Mouse (Mus musculus) adrenal gland, adult 2 months (tissue): ENCODE data around the gene Tfdp1. TPM values are rescaled to one million over a fixed set of nuclear protein-coding genes. Genes with fewer than 3 reads are reported as not detected.

Experiments
- DNase-seq: peaks from one replicate; pipeline ENCODE4 v3.0.0; 2021
- polyA plus RNA-seq: library from polyadenylated mRNA; depleted of rRNA; stranded (reverse); fragments of >200 nt; gene quantifications from 2 replicates; pipeline ENCODE4 v1.2.3, GENCODE M21; 2012
- total RNA-seq, 2 experiments: library from RNA; stranded (reverse); gene quantifications; 2 replicates each; pipeline ENCODE4 v1.2.3; 2021

The Tfdp1 gene
- total and polyA plus RNA-seq, 3 experiments, result 15.3 to 67.1 (median 62.7) TPM

- DNase-seq, result peak; percentile 38
These were observed 14.1 kb downstream of the Tfdp1 start for GRCm38 (mm10) chr8:13352601-13353000.

DNA sequence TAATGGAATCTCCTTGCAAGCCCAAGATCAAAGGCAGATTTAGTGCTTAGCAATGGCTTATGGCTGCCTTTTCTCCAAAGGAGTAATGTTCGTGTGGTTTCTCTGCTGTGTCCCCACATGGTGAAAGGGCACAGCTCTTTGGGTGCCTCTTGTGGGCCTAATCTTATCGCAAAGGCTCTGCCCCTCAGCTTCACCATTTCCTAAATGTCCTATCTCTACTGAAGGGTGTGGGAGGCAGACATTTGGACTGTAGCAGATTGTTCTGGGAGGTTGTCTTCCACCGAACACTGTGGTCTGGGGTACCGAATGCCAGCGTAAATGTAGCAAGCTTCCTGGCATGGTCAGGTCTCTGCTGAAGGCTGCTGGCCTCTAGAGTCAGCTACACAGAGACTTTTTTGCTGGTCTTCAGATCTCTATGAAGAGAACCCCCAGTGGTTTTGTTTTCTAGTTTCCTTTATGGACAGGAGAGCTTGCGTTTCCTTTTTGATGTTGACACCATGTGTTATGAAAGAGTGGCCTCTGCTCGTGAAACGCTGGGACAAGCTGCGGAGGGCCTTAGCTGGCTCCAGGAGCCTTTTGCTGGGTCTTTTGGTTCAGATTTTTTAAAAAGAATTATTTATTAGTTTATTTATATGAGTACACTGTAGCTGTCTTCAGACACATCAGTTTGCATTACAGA is 14.7 kb downstream of the Tfdp1 start:
- no peak for DNase-seq

DNA sequence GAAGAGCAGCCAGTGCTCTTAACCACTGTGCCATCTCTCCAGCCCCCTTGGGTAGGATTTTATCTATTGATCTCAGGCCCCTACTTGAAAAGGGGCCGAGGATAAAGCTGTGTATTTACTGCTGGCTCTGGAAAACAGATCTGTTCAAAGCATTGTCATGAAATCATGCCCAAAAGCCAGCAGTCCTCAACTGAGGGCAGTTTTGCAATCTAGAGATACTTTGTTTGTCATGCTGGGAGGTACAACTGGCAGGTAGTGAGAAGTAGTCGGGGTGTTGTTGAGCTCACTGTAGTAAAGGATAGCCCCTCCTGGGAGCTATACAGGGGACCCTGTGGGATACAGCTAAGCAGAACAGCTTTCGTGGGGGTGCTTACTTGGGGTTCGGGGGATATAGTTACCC is 15.3 kb downstream of the Tfdp1 start:
- DNase-seq, result no peak

DNA sequence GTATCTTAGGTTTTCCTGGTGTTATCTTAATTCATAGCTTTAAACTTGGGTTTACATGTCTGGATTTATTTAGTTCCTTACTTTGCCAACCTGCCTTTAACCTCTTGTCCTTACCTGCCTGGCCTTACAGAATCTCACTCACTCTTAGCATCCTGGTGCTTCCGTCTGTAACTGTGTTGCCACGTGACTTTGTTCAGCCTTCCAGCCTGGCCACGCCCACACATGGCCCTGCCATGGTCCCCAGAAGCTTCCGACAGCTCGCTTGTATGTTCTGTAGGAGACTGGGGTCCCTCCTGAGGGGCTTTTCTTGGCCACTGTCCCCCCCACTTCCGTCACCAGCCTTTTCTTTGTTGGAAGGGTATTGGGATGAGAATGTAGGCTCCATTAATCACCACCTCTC is 17.7 kb downstream of the Tfdp1 start:
- DNase-seq, result no peak

DNA sequence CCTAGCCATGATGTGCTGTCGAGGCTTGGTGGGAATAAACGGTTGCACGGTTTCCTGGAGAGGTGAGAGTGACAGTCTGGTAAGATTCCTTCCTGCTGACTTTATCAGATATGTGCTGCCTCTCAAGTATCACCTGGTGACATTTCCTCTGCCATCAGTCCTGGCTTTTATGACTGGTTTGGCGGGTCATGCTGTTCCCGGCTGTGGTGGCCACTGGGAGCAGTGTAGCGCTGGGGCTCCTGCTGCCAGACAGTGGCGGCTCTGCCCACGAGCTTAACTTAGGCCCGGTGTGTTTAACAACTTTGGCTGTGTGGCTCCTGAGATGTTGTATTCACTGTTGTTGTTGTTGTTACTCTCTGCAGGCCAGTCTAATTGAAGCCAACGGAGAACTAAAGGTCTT is 18.1 kb downstream of the Tfdp1 start:
- DNase-seq, result no peak

DNA sequence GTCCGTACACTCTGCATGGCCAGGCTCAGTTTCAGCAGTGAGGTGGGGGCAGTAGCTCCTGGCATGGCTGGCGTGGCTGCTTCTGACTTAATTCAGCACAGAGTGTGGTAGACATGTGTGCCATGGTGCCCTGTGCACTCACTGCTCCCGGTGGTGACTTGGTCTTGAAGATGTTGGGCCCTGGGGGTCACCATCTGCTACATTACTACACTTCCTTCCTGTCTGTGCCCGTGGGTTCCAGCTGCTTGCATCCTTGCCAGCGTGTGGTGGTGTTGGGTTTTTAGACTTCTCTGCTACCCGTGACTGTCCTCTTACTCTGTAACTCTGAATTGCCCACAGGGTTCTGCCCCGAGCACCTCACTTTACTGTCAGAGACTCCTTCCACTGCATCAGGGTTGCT is 21.7 kb downstream of the Tfdp1 start:
- DNase-seq, result no peak

DNA sequence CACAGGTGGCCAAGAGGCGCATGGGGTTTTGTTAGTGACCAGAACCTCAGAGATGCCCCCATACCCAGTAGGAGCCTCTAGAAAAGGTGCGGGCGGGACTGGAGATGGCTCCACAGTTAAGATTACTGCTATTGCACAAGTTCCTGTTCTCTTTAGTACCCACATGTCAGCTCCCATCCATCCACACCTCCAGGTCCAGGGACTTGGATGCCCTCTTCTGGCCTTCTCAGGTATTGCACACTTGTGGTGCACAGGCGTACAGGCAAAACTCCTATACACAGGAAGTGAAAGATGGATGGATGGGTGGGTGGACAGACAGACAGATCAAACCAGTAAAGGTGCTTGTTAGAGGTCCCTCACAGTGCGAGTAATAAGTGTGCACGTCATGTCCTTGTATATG is 23.3 kb downstream of the Tfdp1 start:
- DNase-seq, result no peak

DNA sequence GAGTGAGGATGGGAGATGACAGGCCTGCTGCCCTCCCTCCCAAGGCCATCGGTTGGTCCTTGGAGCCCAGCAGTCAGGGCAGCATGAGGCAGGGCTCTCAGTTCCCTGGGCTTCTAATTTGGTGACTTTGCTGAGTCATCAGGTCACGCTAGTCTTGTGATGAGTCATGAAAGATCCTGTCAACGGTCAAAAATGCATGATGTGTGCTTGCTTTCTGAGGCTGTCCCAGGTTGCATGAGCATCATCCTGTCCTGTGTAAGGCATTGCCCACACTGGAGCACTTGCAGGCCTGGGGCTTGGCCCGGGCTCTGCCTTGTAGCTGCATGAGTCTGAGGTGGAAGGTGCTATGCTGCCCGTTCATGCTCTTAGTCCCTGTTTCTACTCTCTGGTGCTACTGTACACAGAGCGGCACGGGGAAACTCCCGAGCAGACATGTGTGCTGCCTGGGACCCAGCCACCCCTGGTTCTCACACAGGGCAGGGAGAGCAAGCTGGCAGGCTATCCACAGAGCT is 34.7 kb downstream of the Tfdp1 start:
- DNase-seq, result peak; percentile 87

- no peak for DNase-seq
These were observed 43.1 kb downstream of the Tfdp1 start for GRCm38 (mm10) chr8:13381630-13382029.

GRCm38 (mm10) chr8:13382536-13382935 is 44.0 kb downstream of the Tfdp1 start:
- no peak for DNase-seq

GRCm38 (mm10) chr8:13382999-13383398 is 44.4 kb downstream of the Tfdp1 start:
- no peak for DNase-seq

DNA sequence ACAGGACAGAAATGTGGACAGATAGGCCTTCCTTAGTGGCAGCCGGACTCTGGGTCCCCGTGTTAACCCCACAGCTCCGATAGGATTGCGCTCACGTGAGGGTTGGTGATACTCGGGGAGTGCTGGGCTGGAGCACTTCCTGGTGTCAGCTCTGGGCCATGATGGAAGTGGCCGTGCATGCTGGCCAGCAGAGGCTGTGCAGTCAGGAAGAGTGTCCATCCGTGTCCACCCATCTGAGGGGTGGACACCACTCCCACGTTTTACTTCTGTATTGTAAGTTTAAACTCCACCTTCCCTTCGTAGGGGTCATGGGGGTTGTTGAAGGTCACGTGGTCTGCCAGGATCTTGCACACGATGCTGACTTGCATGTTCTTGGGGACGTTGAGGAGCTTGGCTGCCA is 47.8 kb downstream of the Tfdp1 start:
- no peak for DNase-seq

- no peak for DNase-seq
These were observed 49.2 kb downstream of the Tfdp1 start for GRCm38 (mm10) chr8:13387728-13388127.

GRCm38 (mm10) chr8:13388744-13389143 is 50.2 kb downstream of the Tfdp1 start:
- DNase-seq, result no peak

DNA sequence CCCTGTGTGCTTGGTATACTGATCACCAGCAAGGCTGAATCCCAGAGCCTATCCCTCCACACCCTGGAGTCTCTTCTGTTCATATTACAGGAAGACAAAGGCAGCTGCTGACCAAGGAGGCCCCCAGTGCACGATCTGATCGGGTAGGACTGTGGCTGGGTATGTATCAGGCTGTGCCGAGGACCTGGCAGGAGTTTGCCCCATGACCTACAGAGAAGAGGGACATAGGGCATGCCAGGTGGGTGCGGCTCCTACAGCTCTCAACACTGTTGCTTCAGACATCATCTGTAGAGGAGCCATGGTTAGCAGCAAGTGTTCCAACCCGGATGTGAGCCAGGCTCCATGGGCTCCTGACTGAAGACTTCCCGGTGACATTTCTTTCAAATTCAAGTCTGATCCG is 55.3 kb downstream of the Tfdp1 start:
- no peak for DNase-seq

- DNase-seq, result no peak
These were observed 58.2 kb downstream of the Tfdp1 start, which contains the start of gene Atp4b for GRCm38 (mm10) chr8:13396725-13397124. Gene Atp4b (minus strand): TSS chr8:13396825.

- DNase-seq, result no peak
These were observed 65.0 kb downstream of the Tfdp1 start for GRCm38 (mm10) chr8:13403517-13403916.

- DNase-seq, result no peak
These were observed 66.1 kb downstream of the Tfdp1 start, which contains the start of gene Grk1 for GRCm38 (mm10) chr8:13404666-13405131. Gene Grk1 (plus strand): TSS chr8:13405081.

GRCm38 (mm10) chr8:13406011-13406410 is 67.5 kb downstream of the Tfdp1 start:
- no peak for DNase-seq

- DNase-seq, result peak; percentile 49
These were observed 73.0 kb downstream of the Tfdp1 start for GRCm38 (mm10) chr8:13411597-13411996.

DNA sequence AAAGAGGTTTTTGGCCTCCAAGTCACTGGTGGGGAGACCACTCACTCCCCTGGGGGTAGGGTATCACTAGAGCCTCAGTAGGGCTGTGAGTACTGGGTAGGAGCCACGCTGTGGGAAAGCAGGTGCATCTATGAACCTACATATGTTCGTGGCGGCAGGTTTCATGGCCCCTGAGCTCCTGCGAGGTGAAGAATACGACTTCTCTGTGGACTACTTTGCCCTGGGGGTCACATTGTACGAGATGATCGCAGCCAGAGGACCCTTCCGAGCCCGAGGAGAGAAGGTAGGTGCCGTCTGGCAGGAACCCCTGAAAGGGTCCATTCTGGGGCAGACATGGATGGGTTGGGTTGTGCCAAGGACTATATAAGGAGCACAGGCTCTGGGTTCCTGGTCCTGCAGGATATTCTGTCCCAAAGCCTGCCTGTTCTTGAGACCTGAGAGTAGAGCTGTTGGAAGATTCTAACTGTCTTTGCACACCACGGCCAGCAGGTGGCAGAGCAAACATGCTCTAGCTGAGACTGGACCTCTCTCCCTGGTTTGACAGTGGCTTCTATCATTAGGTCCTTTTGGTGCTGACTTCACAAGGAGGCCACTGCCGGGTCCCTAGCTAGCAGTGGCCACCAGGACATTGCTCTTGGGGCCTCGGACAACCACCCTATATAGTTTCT is 74.5 kb downstream of the Tfdp1 start:
- DNase-seq, result peak; percentile 54

DNA sequence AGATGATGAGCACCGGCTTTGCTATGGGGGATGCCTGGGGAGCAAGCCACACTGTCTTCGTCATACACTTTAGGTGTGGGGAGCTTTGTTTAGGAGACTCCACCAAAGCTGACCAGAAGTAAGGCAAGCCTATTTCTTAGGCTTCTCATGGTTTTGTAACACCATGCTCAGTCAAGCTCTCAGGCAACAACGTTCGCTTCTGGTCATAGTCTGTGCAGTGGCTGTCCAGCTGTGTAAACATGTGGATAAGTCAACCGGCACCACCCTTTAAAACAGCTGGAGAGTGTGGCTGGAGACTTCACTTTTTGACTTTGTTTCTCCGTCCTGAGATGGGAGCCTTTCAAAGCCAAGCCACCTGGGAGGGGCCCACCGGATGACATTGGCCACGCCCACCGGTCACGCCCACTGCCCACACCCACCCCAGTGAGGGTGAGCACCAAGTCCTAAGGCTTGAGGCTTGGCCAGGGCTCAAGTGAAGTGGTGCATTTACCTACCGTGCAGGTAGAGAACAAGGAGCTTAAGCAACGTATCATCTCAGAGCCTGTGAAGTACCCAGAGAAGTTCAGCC is 75.4 kb downstream of the Tfdp1 start:
- no peak for DNase-seq

DNA sequence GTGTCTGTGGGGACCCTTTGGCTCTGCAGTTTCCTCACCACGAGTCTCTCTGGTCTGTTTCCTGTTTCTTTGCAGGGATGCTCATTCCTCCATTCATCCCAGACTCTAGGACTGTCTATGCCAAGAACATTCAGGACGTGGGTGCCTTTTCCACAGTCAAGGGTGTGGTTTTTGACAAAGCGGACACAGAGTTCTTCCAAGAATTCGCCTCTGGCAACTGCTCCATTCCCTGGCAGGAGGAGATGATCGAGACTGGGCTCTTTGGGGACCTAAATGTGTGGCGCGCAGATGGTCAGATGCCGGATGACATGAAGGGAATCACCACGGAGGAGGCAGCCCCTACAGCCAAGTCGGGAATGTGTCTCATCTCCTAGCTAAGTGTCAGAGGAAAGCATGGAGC is 77.3 kb downstream of the Tfdp1 start:
- no peak for DNase-seq
